Mouse (Mus musculus) kidney, postnatal 4 days (tissue): ENCODE measurements around the gene Gm28048.

Source experiments
- DNase-seq, 2 experiments: peaks; one replicate each; pipeline ENCODE4 v3.0.0; 2021; ENCODE audit warnings: mixed read lengths in 2 of 2

The Gm28048 gene

DNA sequence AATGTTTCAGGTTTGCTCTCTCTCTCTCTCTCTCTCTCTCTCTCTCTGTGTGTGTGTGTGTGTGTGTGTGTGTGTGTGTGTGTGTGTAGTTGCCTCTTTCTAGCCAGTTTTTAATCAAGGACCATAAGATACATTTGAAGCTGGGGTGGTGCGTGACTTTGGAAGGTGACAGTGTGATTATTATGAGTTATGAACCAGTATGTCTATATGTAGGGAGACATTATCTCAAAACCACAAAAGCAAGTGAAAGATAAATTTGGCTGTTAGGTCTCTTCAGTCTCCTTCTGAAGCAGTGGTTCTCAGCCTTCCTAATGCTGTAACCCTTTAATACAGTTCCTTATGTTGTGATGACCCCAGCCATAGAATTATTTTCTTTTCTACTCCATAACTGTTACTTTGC is 96.5 kb downstream of the Gm28048 start:
- no peak for DNase-seq

DNA sequence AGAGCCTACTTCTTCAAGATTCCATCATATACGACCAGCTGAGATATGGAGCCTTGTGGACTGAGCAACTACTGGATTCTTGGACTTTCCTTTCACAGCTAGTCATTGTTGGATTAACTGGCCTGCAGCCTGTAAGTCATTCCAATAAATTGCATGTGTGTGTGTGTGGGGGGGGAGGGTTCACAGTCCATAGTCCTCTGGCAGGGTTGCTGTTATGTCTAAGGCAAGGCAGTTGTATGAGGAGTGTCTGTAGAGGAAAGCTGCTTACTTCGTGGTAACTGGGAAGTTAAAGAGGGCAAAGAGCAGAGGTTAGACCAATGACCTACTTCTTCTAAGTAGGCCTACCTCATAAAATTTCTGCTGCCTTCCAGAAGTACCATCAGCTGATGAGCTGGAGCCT is 98.2 kb downstream of the Gm28048 start:
- DNase-seq, result peak in 1 of 2 experiments; percentile 22

DNA sequence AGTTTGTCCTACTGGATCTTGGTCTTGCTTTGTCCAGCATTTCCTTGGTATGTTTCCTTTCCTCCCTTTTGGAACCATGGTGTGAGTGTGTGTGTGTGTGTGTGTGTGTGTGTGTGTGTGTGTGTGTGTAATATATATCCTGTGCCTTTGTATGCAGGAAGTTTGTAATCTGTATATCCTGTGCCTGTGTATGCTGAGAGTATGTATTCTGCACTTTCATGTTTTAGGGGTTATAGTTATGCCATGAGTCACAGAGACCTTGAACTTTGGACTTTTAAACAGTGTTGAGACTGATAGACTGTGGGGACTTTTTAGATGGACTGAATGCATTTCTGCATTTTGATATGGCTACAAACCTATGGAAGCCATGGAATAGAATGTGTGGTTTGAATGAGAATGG is 99.0 kb downstream of the Gm28048 start:
- no peak for DNase-seq

DNA sequence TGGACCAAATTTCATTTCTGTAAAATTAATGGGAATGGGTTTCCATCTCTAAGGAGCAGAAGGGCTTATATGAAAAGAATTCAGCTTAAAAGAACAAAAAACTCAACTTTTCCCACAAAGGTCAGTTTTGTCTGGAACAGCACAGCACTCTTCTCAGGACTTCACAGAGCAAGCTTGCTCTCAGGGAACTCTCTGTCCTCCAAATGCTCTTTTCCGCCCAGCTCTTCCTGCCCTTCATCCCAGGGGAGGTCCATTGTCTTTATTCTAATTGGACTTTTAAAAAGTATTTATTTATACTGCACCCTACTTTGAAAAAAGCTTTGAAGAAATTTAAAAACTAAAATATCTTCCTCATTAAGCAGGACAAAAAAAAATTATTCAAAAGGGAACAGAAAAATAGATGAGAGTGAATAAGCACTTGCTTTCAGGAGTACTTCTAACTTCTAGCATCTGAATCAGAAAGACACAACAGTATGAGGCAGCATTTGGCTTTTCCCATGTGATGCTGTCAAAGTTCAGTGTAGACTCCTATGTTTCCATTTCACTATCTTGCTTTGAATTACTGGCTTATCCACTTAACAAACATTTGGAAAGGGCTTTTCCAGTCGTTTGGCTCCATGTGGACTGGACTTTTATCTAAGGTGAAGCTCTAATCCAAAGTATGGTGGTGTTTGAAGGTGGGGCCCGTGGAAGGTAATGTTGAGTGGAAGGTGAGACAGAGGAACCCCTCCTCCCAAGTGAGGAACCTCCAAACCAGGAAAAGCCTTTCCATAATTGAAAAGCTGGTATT is 101.3 kb downstream of the Gm28048 start:
- no peak for DNase-seq

DNA sequence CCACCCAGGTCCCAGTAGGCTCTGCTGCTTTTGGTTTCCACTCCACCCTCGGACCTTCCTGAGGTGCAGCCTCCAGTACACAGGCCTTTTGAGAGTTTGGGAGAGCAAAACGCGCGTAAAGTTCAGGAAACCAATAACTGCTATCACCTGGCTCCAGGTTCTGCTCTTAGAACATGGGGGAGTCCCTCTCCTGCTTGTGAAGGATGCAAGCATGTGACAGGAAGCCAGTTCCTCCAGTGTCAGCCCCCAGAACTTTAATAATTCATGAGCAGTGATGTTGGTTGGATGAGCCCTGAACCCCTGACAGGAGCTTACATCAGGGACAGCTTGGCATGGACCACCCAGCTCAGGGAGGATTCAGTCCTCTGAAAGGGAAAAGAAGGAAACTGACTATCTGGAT is 102.2 kb downstream of the Gm28048 start:
- DNase-seq, result no peak

DNA sequence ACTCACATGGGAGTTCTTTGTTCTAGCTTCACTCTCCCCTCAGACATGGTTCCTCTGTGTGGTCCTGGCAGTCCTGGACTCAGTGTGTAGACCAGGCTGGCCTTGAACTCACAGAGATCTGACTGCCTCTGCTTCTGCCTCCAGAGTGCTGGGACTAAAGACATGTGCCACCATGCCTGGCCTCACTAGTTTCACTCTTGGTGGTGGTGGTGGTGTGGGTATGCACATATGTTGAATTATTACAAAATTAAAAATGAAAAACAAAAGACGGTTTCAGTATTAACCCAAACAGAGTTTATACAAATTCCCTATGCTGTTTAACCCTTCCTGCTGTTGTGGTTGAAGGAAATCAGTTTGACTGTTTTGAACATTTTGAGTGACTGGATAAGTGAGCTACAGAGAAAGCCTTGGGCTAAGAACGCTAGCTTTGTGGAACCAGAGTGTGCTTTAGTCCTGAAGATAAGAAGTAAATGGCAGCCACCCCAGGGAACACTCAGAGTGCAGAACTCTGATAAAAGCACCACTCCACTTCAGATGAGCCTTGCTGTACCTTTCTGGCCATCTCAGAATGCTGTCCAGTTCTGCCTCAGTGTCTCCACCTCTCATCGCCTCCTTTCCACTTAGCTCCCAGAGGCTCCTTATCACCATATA is 105.1 kb downstream of the Gm28048 start:
- DNase-seq, result no peak

DNA sequence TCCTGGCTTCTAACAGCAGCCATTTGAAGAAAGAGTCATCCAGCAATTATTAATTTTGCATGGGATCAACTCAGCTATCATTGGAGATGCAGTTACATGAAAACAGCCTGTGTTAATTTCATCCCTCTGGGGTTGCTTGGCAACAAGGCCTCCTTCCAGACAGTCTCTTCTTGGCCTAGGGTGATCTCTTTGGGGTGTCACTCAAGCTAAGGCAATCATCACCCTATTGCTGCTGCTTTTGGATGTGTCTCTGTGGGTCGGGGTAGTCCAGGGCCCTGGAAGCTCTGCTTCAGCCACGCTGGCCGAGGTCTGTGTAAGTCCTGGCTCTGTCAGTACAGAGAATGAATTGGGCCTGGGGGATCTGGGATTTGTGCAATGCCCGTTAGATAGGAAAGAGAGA is 106.6 kb downstream of the Gm28048 start:
- no peak for DNase-seq

DNA sequence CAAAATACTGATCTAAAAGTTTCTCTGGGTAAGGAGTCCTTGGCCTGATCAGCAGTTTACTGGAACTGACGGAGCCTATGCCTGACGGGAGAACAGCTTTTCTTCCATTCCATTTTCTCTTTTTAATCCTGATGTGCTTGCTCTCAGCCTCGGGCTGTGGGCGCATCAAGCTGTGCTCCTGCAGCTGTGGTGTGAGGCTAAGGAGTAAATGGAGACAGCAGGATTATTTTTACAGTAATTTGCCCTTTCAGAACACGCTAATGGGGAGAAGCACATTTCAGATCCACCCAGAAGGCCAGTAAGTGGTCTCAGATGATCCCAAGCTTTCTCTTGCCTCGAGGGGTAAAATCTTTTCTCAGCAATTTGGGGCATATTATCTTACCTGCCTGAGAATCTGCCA is 107.1 kb downstream of the Gm28048 start:
- no peak for DNase-seq

DNA sequence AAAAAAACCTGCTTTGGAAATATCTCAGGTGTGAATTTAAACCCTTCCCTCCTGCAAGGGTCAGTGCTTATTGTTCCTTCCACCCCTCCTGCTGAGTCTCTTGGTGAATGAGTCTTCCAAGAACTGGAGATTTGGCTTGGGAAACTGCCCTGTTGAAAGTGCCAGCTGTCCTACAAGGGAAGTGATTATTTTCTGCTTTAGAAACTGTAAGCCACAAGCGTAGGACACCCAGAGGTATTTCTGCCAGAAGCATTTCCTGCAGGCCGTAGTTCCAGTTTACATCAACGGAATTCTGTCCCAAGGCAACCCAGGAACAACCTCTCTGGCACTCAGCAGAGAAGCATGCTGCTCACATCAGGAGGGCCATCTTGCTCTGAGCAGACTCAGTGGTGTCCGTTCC is 108.5 kb downstream of the Gm28048 start:
- peak; percentile 8 to 23 for DNase-seq

DNA sequence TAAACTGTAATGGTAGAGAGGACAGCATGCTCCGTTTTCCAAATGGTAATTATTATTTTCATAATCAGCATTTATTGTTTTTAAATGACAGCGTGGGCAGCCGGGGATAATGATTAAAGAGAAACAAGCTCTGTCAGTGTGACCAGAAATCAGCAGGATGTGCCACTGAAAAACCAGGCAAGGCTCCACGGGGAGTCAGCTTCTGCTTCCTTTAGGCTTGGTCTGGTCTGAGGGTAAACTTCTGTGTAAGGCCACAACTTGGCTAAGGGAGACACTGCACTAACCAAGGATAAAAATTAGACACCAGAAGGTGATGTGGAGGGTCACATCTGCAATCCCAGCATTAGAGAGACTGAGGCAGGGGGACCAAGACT is 109.6 kb downstream of the Gm28048 start:
- no peak for DNase-seq

DNA sequence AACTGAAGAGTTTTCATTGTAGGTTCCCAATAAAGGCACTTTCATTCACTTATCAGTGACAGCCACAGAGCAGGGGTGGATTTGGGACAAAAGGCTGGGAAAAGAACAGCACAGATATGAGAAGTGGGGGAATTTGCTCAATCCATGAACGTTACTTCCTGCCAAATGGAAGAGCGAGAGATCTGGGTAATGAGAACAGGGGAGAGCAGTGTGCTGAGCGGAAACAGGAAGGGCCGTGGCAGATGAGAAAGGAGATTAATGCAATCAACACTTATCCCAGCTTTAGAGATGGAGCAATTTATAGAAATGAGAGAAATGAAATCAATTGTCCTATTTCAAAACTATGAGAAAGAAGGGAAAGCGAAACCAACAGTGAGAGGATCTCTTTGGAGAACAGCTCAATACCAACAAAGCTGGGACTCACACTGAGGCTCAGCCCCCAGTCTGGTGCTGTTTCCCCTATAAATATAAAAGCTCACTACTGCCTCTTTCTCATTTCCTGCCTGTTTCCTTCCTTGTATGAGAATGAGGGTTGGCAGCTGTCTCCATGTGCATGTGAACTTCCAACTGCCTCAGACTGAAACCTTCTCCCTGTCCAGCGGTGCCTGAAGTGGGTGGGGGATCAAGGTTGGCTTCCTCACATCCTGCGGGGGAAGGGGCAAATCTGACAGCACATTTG is 110.1 kb downstream of the Gm28048 start:
- peak; percentile 37 to 57 for DNase-seq

DNA sequence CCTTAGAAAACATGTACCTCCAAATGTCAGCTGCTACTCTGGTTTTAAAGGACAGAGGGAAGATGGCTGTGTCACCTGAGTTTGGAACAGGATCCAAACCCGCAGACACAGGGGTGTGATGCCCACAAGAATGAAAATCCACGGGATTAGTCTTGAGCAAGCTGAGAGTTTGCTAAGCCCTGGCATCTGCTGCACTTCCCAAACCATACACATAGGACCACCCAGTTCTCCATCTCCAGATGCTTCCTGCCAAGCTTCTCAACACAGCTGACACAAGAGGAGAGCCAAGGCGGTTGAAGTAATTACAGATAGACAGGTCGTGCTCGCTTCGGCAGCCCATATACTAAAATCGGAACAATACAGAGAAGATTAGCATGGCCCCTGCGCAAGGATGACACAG is 113.3 kb downstream of the Gm28048 start:
- no peak for DNase-seq

DNA sequence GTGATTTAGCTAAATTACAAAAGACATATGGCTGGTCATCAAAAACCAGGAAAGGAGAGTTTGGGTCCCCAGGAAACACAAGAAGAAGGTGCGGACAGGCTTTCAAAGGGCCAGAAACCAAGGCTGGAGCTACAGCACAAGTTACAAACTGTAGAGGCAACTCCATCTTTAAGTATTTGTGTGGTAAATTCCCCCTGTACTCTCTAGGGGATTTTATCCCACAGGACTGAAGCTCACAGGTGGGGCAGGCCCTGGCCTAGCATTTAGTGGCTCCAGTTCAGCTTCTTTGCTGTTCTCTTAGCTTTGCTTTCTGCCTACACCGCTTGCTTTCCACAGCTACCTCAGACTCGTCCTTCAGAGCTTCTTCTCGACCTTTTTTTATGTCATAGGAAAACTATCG is 114.2 kb downstream of the Gm28048 start:
- no peak for DNase-seq

DNA sequence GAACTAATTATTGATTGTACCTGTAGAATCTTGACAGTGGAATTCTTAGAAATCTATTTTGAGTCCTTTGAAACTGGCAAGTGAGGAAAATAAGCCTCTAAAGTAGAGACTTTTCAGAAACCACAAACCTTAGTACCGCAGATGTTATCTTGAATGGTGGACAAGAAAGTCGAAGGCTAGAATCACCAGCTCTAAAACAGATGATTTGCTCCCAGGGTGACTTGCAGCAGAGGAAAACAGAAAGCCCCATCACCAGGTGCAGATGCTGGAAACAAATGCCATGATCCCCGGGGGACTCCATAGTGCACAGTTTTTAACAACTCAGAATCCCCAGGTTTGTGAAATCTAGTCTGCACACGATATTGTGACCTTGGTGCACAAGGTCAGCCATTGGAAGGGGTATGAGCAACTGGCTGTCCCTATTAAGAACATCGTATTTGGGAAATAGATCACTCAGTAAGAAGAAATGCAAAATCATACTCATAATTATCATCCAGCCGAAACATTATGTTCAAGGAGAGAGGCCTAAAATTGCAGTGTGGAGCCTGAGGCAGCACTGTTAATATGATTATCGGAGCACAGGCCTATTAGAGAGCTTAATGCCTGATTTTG is 116.1 kb downstream of the Gm28048 start:
- DNase-seq, result no peak

DNA sequence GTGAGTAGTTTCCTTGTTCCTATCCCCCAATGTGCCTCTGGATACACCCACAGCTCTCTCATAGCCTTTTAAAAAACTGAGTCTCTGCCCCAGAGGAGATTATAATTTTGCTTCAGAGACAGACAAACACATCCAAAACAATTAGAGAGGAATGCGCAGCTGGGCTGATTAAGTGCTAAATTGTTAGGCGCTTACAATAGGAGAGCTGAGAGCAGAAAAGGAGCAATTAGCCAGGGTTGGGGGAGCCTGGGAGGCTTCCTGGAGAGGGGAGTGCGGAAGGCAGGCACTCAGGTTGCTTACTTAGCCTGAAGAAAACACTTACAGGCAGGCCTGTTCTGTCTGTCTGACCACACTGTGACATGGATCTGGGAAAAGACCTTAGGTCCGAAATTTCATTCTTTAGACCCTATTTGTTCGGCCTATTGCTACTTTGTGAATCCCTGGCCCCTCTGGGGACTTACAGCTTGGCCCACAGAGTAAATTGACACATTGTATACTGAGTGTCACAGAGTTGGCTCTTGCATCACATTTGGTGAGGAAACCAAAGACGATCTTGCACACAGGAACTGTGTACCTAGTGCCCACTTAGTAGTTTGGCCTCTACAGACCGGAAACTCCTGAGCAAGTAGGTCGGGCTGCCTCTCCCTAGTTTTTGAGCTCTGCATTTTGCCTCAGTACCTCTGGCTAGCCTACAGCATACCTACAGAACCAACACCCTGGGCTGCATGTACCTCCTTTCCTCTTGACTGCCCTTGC is 117.4 kb downstream of the Gm28048 start:
- no peak for DNase-seq

DNA sequence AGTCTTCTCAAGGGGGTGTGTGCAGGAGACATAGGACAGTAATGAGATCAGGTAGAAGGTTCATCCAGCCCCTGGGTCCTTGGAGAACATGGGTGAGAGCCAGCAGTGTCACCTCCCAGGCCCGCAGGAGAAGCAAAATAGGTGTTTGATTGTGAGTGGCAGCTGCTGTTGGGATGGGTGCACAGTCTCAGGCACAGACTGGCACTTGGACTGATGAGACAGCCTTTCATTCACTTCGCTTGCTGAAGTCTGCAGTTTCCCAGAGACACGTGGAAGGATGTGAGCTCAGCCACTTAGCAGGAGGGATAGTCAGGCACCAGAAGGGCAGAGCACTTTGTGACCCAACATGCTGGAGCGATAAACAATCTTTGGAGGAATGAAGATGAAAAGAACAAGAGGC is 118.3 kb downstream of the Gm28048 start:
- DNase-seq, result no peak

DNA sequence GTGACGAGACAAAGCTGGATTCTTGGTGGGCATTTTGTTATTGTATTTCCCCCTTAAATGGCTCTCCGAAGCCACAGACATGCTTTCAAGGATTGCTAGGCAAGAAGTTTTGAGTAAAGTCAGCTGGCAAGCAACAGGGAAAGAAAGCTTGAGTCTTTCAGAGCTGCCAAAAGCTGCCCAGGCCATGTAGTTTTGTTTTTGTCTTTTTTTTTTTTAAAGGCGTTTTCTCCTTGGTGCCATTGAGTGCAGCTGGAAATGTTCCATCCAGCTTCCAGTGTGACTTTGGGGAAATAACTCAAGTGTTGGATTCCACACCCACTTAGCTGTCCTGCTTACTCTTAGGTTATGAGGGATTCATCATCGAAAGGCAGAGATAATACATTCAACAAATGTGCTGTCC is 120.6 kb downstream of the Gm28048 start:
- DNase-seq, result no peak

DNA sequence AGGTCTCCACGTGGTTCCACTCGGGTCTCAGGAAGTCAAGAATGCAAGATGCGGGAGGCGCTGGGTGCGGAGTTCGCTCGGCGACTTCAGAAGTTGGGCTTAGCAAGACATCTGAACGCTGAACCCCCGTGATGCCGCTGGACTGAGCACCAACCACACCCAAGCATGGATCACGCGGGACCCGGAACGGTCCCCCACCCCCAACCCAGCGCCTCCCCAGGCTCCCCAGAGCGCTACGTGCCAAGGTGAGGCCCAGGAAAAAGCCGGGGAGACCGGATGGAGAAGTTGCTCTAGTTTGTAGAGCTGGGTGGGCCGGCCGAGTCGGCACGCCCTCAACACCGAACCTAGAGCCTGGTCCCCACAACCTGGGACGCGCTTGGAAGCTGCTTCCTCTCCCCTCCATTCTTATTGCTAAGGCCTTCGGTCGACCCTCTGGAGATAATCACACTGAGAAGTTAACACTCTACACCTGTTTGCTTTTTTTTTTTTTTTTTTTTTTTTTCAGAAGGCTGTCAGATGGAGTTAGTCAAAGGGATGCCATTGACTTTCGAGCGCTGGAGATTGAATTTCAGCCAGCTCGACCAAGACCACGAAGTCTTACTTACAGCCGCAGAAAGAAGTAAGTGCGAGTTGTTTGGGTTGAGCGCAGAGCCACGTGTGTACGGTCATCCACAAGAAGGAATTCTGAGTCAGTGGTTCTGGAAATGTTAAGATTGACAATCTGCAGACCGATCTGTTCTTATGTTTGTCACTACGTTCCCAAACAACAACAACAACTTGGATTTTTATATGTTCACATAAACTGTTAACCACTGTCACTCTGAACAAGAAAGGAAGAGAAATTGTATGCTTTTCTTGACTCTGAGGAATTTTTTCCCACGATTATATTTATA is 121.3 kb downstream of the Gm28048 start, which contains the start of gene B3gnt2:
Gene B3gnt2, minus strand, starts transcription at position 627 of the 893 bp plus-strand sequence.
- DNase-seq, result peak; percentile 51 to 68

DNA sequence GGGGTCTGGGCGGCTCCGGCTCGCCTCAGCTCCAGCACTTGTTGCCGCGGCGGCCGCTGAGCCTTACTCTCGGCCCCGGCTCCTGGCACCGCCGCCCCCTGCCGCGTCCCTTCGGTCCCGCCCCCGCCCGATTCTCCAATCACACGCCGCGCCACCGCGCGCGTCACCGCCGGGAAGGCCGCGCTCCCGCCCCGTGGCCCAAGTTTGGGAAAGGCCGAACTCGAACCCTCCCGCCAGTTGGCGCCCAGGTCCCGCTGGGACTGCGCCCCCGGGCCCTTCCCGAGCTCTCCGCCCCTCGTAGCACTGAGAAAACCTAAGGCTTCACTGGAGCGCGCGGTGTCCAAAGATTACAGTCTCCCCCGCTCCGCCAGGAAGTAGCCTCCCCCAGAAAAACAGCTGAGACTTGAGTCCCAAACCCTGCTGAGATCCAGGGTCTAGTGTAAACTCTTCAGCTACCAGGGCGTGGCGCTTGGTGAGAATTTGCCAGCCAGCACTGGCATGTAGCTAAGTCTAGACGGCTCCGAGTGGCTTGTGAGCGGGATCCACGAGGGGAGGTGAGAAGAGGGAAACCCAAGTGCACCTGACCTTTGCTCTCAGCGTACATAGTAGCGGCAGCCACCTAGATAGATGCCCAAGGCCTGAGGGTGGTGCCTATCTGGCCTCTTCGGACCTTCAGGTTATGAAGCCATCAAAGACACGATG is 122.1 kb downstream of the Gm28048 start:
- peak; percentile 93 to 95 for DNase-seq

DNA sequence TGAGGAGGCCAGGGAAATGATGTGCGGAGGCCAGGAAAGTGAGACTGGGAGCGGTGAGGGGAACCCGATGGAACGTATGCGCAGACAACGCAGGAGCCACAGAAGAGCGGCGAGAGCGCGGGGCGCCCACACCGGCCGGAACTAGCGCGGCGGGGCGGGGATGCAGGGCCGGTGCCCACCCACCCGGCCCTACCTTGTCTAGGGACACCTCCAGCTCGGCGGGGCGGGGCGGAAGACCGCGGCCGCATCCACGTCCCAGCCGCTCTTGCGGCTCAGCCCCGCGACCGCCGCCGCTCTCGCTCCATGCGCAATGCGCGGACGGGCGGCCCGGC is 122.6 kb downstream of the Gm28048 start:
- DNase-seq, result no peak
